Mouse (Mus musculus) adrenal gland, adult 8-10 months (tissue): ENCODE results near the gene Taf9b. TPM values are rescaled to one million over a fixed set of nuclear protein-coding genes. Genes with fewer than 3 reads are reported as not detected.

ENCODE experiments used
- total RNA-seq, 4 experiments: library from RNA; stranded (reverse); gene quantifications; 2 replicates each; pipeline ENCODE4 v1.2.4; 2022

The Taf9b gene
- total RNA-seq, 4 experiments from 2014 or later: 19.6 to 28.2 (median 20.1) TPM

Other genes starting within 250 kb of the Taf9b start
- gene Magt1, start 209.3 kb downstream of the Taf9b start, total RNA-seq: 10 to 100 TPM; 54.0 to 65.9 (median 59.2) TPM
- 100 to 1,000 TPM; 194 to 365 (median 289) TPM for gene Cox7b, start 205.5 kb downstream of the Taf9b start, total RNA-seq
- 10 to 100 TPM; 38.9 to 47.4 (median 44.8) TPM for gene Atp7a, start 193.9 kb downstream of the Taf9b start, total RNA-seq
- gene Tlr13, start 78.0 kb downstream of the Taf9b start, total RNA-seq: 1 to 10 TPM; 3.0 to 7.0 (median 5.0) TPM
- gene Pgk1, start 34.1 kb downstream of the Taf9b start, total RNA-seq: 100 to 1,000 TPM; 247 to 334 (median 294) TPM
- not detected for gene Fnd3c2, start 34.2 kb upstream of the Taf9b start, total RNA-seq